Mouse (Mus musculus) layer of hippocampus, postnatal 36 days (tissue): ENCODE measurements around the gene Mdn1. TPM values are rescaled to one million over a fixed set of nuclear protein-coding genes. Genes with fewer than 3 reads are reported as not detected.

ENCODE experiments used
- DNase-seq, 2 experiments: peaks; one replicate each; pipeline ENCODE4 v3.0.0; 2022
- total RNA-seq, 2 experiments: library from RNA; stranded (reverse); gene quantifications; 2 replicates each; pipeline ENCODE4 v1.2.3; 2021

Gene Mdn1
- total RNA-seq: 10 to 100 TPM; 37.9 to 41.0 TPM

GRCm38 (mm10) chr4:32656918-32657662 lies at the start of gene Mdn1:
TSS of gene Mdn1 (plus strand) at chr4:32657119.
- DNase-seq: peak; percentile 95 to 96

DNA sequence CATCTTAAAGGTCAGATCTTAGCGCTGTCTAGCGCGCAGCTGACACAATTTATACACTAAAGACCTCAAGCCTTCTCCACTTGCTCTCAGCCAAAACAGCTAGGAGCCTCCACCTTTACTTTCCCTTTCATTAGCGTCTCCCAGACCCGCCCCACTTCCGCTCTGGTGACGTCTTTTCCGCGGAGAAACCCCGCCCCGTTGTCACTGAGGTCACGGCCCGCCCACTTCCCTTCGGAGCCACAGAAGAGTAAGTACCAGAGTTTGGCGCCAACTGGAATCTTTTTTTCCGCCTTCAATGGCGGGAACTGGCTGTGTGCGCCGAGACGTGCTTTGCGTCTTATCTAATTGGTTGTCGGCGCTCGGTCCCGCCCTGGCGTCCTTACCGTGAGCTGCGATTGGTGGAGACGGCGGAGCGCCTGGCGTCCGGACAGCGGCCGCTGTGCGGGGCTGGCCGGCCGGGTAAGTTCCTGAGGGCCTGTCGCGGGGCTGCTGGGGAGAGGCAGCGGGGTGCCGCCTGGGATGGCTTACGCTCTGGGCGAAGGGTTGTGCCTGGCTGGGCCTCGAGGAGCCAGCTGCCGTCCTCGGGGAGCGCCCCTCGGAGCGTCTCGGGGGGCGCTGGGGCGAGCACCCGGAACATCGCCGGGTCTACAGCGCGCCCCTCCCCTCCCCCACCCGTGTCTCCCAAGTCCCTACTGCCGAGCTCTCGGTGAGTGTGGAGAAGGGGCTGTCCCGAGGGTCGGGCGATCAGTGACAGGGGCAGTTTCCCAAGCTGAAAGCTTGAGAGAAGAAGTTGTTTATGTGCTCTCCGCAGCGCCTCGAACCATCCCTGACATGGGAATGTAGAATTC lies 41.7 kb upstream of the Mdn1 start, which contains the start of gene Casp8ap2:
Gene Casp8ap2, plus strand, starts transcription at position 418 of the 848 bp plus-strand sequence.
- peak; percentile 99 for DNase-seq

- DNase-seq: no peak
Observed at GRCm38 (mm10) chr4:32621637-32622036, 35.3 kb upstream of the Mdn1 start.

DNA sequence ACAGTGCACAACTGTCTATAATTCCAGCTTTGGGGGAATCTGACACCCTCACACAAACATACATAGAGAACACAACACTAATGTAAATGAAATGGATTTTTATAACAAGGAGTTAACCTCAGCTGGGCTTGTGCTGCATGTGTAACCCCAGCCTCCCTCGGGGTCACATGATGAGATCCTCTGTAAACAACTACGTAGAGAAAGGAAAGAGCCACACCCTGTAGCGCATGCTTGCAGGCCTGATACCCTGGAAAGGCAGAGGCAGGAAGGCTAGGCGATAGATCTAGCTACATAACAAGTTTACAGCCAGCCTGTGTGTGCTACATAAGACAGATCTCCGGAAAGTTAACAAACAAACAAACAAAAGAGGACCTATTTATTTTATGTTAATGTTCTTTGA lies 5.2 kb upstream of the Mdn1 start:
- no peak for DNase-seq

GRCm38 (mm10) chr4:32656146-32656904 lies 594 bp upstream of the Mdn1 start:
- DNase-seq: no peak

DNA sequence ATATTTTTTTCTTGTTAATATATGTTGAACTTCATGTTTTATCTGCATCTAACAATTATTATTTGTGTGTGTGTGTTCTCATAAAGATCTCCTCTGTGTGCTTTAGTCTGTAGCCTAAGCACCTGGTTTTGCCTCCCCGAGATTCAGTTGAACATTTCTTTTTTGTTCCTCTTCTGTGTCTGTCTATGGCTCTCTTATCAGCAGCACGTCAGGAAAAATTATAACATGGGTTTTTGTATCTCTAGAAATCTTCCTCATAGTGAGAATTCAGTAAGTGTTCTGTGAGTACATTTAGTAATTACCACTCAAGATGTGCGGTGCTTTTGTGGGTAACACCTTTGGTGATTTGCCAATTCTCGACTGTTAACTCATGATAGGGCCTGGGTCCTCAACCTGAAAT lies 8.9 kb downstream of the Mdn1 start:
- no peak for DNase-seq

DNA sequence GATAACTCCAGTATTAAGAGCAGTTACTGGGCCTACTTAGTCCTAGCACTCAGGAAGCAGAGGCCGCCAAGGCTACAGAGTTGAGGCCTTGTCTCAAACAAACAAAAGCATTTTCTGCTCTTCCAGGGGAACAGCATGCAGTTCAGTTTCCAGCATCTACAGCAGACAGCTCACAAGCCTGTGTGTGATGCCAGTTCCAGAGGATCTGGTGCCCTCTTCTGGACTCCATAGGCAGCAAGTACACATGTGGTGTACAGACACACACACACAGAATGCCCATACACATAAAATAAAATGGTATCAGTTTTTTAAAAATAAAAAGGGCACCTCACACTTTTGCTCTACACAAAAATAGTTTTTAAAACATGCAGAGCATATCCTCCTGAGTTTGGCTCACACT lies 11.4 kb downstream of the Mdn1 start:
- DNase-seq: no peak

- no peak for DNase-seq
Observed at GRCm38 (mm10) chr4:32669825-32670224, 12.9 kb downstream of the Mdn1 start.

- no peak for DNase-seq
Observed at GRCm38 (mm10) chr4:32674025-32674424, 17.1 kb downstream of the Mdn1 start.

DNA sequence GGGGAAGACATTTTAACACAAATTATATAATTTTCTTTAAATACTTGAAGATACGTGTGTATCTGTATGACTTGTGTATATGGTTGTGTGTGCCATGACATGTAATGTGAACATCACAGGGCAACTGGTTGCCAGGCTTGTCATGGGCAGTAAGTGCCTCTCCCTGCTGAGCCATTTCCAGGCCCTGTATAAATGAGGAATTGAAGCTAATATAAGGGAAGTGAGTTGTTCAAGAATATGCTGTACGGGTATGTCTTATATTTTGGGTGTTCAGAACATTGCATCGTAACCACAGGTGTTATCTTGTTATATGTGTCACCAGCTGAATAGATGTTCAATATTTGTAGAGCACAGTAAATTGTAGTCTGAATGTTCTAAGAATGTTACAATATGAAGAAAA lies 20.6 kb downstream of the Mdn1 start:
- no peak for DNase-seq

DNA sequence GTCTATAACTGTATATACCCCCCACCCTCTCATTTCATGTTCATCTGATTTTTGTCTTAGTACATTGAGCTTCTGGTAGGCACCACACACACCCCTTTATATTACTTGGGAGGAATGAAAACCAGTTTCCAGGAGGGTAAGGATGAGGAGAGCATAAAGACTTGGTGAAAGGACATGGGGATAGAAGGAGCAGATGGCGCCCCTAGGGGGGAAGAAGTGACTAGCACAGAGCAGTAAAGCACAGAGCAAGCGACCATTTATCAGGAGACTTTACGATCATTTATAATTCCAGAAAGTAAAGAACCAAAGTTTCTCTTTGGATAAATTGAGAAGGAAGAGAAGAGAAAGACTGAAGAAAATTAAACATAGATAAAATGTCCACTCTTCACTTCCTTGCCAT lies 23.9 kb downstream of the Mdn1 start:
- DNase-seq: no peak

- DNase-seq: no peak
Observed at GRCm38 (mm10) chr4:32682471-32682870, 25.6 kb downstream of the Mdn1 start.

GRCm38 (mm10) chr4:32683061-32683582 lies 26.2 kb downstream of the Mdn1 start:
- no peak for DNase-seq

GRCm38 (mm10) chr4:32717733-32718132 lies 60.8 kb downstream of the Mdn1 start:
- no peak for DNase-seq

GRCm38 (mm10) chr4:32745394-32745793 lies 88.5 kb downstream of the Mdn1 start:
- no peak for DNase-seq

DNA sequence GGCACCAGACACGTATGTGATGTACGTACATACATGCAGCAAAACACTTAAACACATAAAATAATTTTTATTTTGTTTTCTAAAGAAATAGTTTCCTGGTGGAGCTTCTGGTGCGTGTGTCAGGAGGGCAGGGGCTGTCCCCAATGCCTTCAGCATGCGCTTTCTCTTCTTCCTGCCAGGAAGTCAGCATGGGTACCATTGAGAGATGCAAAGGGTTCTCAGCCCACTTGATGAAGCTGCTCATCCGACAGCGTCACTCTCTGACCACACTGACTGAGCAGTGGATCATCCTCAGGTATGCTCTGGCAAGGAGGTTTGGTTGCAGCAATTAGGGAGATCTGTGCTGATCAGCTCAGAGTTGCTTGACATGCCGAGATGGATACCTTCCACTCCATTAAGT lies 91.5 kb downstream of the Mdn1 start:
- DNase-seq: no peak

DNA sequence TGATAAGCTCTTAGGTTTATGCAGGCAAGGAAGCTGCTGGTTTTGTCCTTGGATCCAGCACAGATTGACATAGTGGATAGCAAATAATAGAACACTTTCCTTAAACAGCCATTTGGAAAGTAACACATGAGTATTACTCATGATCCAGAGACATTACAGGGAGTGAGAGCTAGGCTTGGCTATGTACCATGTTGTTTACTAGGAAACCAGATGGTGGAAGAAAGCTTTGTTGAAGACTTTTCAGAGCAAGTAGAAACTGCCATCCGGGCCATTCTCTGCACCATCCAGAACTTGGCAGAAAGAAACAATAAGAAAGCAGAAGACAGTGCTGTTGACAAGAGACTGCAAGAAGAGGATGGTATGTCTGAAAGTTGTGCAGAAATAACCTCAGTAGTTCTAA lies 93.8 kb downstream of the Mdn1 start:
- DNase-seq: peak in 1 of 2 experiments; percentile 24

DNA sequence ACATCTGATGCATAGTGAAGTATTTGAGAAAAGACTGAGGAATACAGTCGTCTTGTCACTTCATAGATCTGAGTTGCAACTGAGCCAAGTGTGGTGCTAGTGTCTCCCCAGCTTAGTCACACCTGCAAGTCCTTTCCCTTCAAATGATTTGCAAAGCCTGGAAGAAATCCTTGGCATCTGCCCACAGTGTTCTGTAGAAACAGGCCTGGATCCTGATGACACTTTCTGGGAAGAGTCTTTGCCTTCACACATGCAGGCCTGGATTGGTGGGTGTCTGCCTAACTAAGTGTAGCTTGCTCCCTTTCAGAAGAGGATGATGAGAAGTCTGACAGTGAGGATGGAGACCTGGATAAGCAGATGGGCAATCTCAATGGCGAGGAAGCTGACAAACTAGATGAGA lies 100.5 kb downstream of the Mdn1 start:
- DNase-seq: no peak

DNA sequence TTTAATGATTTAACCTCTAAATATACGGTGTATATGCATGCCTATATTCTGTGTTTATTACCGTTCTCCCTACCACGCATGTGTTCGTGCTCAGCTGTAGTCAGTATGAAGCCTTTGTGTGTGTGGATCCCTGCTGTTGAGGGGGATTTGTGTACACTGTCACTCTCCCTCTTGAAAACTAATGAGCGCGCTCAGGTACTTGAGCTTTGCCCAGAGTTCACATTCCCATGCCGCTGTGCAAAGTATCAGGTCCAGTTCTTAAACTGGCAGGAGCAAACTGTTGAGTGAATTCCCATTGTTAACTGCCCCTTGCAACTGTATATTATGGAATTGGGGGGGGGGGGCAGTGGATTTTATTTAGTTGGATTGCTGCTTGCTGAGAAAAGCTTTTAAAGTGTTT lies 110.6 kb downstream of the Mdn1 start:
- DNase-seq: no peak

DNA sequence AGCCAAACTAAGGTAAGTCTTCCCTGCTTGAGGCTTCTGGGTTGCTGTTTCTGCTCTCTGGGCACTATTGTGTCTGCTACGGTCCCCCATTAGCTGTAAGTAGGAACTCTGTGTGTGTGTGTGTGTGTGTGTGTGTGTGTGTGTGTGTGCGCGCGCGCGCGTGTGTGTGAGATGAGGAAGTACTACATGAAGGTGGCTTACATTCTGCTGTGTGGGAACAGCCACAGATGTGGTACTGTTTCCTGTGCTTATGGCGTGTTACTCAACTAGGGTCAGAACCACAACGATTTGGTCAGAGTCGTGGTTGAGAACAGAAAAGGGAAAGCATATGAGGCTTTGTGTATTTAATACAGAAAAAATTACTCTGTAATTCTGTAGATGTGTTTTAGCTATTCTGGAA lies 111.1 kb downstream of the Mdn1 start:
- DNase-seq: no peak

GRCm38 (mm10) chr4:32770284-32770810 lies 113.4 kb downstream of the Mdn1 start:
- DNase-seq: no peak

GRCm38 (mm10) chr4:32779996-32780395 lies 123.1 kb downstream of the Mdn1 start:
- DNase-seq: no peak
